Mouse (Mus musculus): Measurements from ENCODE around the gene Inpp5a.

GRCm38 (mm10) chr7:139536831-139537230, 147.9 kb downstream of the Inpp5a start:
- TF ChIP-seq POLR2A (IDR thresholded peaks at IDR 0.05; ENCODE audit: borderline replicate concordance, control insufficient read depth, low read depth, low read length), result no peak
- no peak for TF ChIP-seq CTCF (IDR thresholded peaks at IDR 0.05; ENCODE audit: control insufficient read depth, insufficient read depth, low read length)
